Comparison of ENCODE assay signal across 7 mouse cellular contexts in genomic region chr1:192790442-192790841, GRCm38 (mm10). TPM values are rescaled to one million over a fixed set of nuclear protein-coding genes. Genes with fewer than 3 reads are reported as not detected.
DNase-seq lines count a peak whose midpoint lies in the region; ATAC-seq and TF ChIP-seq lines count a peak whose summit lies in the region.

No protein-coding gene starts in this region.

- no peaks in the 10 kb centered on the region for H3K36me3 ChIP-seq in embryonic facial prominence, embryonic 15.5 days
- no peaks in the 10 kb centered on the region for H3K36me3 ChIP-seq in myocyte (ENCODE audit: control insufficient read depth, insufficient read depth)

- peak overlapping the region; percentile 93 for H3K27ac ChIP-seq in embryonic facial prominence, embryonic 15.5 days (replicated peaks)

- 0 out of 2 replicates have a peak overlapping the region, but pooled peaks have one; percentile 12 for H3K4me2 ChIP-seq in embryonic facial prominence, embryonic 15.5 days (replicated peaks)
- H3K4me2 ChIP-seq in myocyte (ENCODE audit: low read depth) = peak overlapping the region; percentile 10

- WGBS in embryonic facial prominence, embryonic 15.5 days = 56% methylated on average over 4 of the region's 4 CpGs

- no peaks in the 10 kb centered on the region for H3K27me3 ChIP-seq in embryonic facial prominence, embryonic 15.5 days
- no peaks in the 10 kb centered on the region for H3K27me3 ChIP-seq in myocyte (ENCODE audit: control insufficient read depth, insufficient read depth, insufficient read length)

- H3K4me1 ChIP-seq in embryonic facial prominence, embryonic 15.5 days = peaks cover 85% of the 10 kb centered on the region

- H3ac ChIP-seq in myocyte (ENCODE audit: control insufficient read depth, insufficient read length) = no peak overlapping the region

- no peak overlapping the region for H3K9ac ChIP-seq in embryonic facial prominence, embryonic 15.5 days

- no peak for ATAC-seq in embryonic facial prominence, embryonic 15.5 days (ENCODE audit: insufficient number of reproducible peaks, low FRiP score, low TSS enrichment, low read depth)
- ATAC-seq in cerebellum, adult (ENCODE audit: insufficient number of reproducible peaks, low FRiP score, low TSS enrichment) = no peak

- no peaks in the 10 kb centered on the region for H3K79me2 ChIP-seq in myocyte (ENCODE audit: control insufficient read depth, insufficient read depth)

- H3K4me3 ChIP-seq in embryonic facial prominence, embryonic 15.5 days (replicated peaks) = no peak overlapping the region
- no peak overlapping the region for H3K4me3 ChIP-seq in myocyte

- H3K9me3 ChIP-seq in embryonic facial prominence, embryonic 15.5 days (replicated peaks) = no peaks in the 10 kb centered on the region

- no peak for TF ChIP-seq POLR2A in myocyte (IDR thresholded peaks at IDR 0.05; ENCODE audit: insufficient read length, low read depth)

- DNase-seq in kidney, postnatal 10 days = peak; percentile 55
- DNase-seq in kidney, postnatal 14 days = no peak
- DNase-seq in NIH3T3 (ENCODE audit: low read depth) = peak; percentile 51
- DNase-seq in ovary, postnatal 14 days (ENCODE audit: low spot score) = no peak

TF ChIP-seq in myocyte, 11 proteins besides CTCF, POLR2A, EP300 and RAD21:
- TF ChIP-seq TCF12 (IDR thresholded peaks at IDR 0.05; ENCODE audit: insufficient read depth, poor library complexity, severe bottlenecking) (no peak), MYOD1 (IDR thresholded peaks at IDR 0.05; ENCODE audit: control insufficient read depth in 1 of 3, insufficient read length in 2 of 3, low read depth in 2 of 3) (no peak), TCF3 (IDR thresholded peaks at IDR 0.05; ENCODE audit: insufficient read length, low read depth) (no peak), SRF (IDR thresholded peaks at IDR 0.05; ENCODE audit: control insufficient read depth, insufficient read length, low read depth) (no peak), POLR2AphosphoS2 (IDR thresholded peaks at IDR 0.05; ENCODE audit: insufficient read length, low read depth) (no peak), USF1 (IDR thresholded peaks at IDR 0.05; ENCODE audit: low read depth) (no peak), MAX (IDR thresholded peaks at IDR 0.05; ENCODE audit: low read depth) (no peak), REST (IDR thresholded peaks at IDR 0.05; ENCODE audit: insufficient read depth, insufficient read length) (no peak), E2F4 (IDR thresholded peaks at IDR 0.05; ENCODE audit: insufficient read depth) (no peak), MYOG (IDR thresholded peaks at IDR 0.05; ENCODE audit: control insufficient read depth in 1 of 3, insufficient read depth in 1 of 3, insufficient read length in 2 of 3, low read depth in 2 of 3) (no peak), CEBPB (IDR thresholded peaks at IDR 0.05; ENCODE audit: insufficient read depth, poor library complexity, severe bottlenecking) (no peak)

RNA-seq across cellular contexts. Expression of gene Hhat, which starts 19.4 kb away (rescaled TPM):
- polyA plus RNA-seq in embryonic facial prominence, embryonic 15.5 days (2015; fragmentation: Nextera tagmentation; extraction: Ambion mirVana) = 9.5 and 9.6 TPM in 2 replicates
- 4.4 TPM for polyA plus RNA-seq in myocyte (2012; fragmentation: generic; extraction: Trizol)

Comparison
In these comparisons a context has a peak if more than half of its experiments do, and no peak if none do; other contexts are left out.
1. DNase-seq: peak in kidney, postnatal 10 days (single experiment) and NIH3T3 (single experiment); none in kidney, postnatal 14 days (single experiment) and ovary, postnatal 14 days (single experiment).